In genomic region chr9:66919382-66919971, GRCm38 (mm10) we compare ENCODE assay signal across 8 mouse cellular contexts. TPM values are rescaled to one million over a fixed set of nuclear protein-coding genes. Genes with fewer than 3 reads are reported as not detected.
A peak's percentile ranks its signal among the peaks of the same experiment; 100 is the strongest.
DNase-seq lines count a peak whose midpoint lies in the region; ATAC-seq lines count a peak whose summit lies in the region.

Gene Rab8b, minus strand, starts transcription at chr9:66919687.

- DNase-seq in c-Kit-negative CD71-positive TER-119-positive erythroid progenitor cells, embryonic 14.5 days (ENCODE audit: low read depth, low spot score): peak; percentile 97
- DNase-seq in fibroblast of lung, adult 2 months (ENCODE audit: low read depth): peak; percentile 86
- peak; percentile 98 for DNase-seq in kidney, postnatal 14 days
- DNase-seq in liver, embryonic 13.5 days: peak; percentile 98
- peak; percentile 99 for DNase-seq in neural tube, embryonic 10.5 days (ENCODE audit: extremely low spot score, low spot score)

- no peaks in the 10 kb centered on the region for H3K36me3 ChIP-seq in heart, embryonic 14.5 days (ENCODE audit: control insufficient read depth, insufficient read depth, low read length)
- peaks cover 10% of the 10 kb centered on the region; the same call in 1 of the 2 replicates for H3K36me3 ChIP-seq in liver, embryonic 13.5 days
- H3K36me3 ChIP-seq in stomach, embryonic 16.5 days (ENCODE audit: control insufficient read depth, insufficient read depth, low read length): no peaks in the 10 kb centered on the region

- peaks cover 5 to 32% of the 10 kb centered on the region in 2 experiments for H3K4me1 ChIP-seq in heart, embryonic 14.5 days (ENCODE audit: control insufficient read depth in 2 of 2, insufficient read depth in 2 of 2, low read length in 2 of 2)
- peaks cover 59% of the 10 kb centered on the region for H3K4me1 ChIP-seq in liver, embryonic 13.5 days (replicated peaks)
- H3K4me1 ChIP-seq in stomach, embryonic 16.5 days (ENCODE audit: control insufficient read depth, insufficient read depth, low read length): peaks cover 18% of the 10 kb centered on the region

- peak; percentile 81 for ATAC-seq in CD4-positive, CD25-positive, alpha-beta regulatory T cell, adult 4 months
- peak; percentile 99 for ATAC-seq in heart, embryonic 14.5 days (ENCODE audit: insufficient number of reproducible peaks, insufficient read depth, low FRiP score, low read depth)
- ATAC-seq in liver, embryonic 13.5 days (ENCODE audit: low read depth): peak; percentile 91
- ATAC-seq in stomach, embryonic 16.5 days (ENCODE audit: insufficient read depth, low FRiP score): peak; percentile 99

- no peaks in the 10 kb centered on the region for H3K27me3 ChIP-seq in heart, embryonic 14.5 days (ENCODE audit: control insufficient read depth, insufficient read depth, low read length)
- no peaks in the 10 kb centered on the region for H3K27me3 ChIP-seq in liver, embryonic 13.5 days
- no peaks in the 10 kb centered on the region for H3K27me3 ChIP-seq in stomach, embryonic 16.5 days (ENCODE audit: control insufficient read depth, insufficient read depth, low read length)

- WGBS in heart, embryonic 14.5 days: under 1% methylated on average over 48 of the region's 49 CpGs
- 1% methylated on average over 49 of the region's 49 CpGs for WGBS in liver, embryonic 13.5 days (ENCODE audit: insufficient replicate concordance)
- WGBS in stomach, embryonic 16.5 days: under 1% methylated on average over 48 of the region's 49 CpGs

- H3K9ac ChIP-seq in heart, embryonic 14.5 days (ENCODE audit: low read length): peak within 1 kb of the TSS; percentile 92
- peak within 1 kb of the TSS; percentile 97 for H3K9ac ChIP-seq in liver, embryonic 13.5 days
- peak within 1 kb of the TSS; percentile 97 for H3K9ac ChIP-seq in stomach, embryonic 16.5 days (ENCODE audit: low read length)

- peak within 1 kb of the TSS; percentile 89 to 97 for H3K4me3 ChIP-seq in heart, embryonic 14.5 days (ENCODE audit: control insufficient read depth in 1 of 2, insufficient read depth in 1 of 2, low read depth in 1 of 2, low read length in 2 of 2)
- peak within 1 kb of the TSS; percentile 94 for H3K4me3 ChIP-seq in liver, embryonic 13.5 days (replicated peaks)
- peak within 1 kb of the TSS; percentile 99 for H3K4me3 ChIP-seq in stomach, embryonic 16.5 days (replicated peaks; ENCODE audit: low read length)

- H3K27ac ChIP-seq in heart, embryonic 14.5 days (replicated peaks in 1 of 2; ENCODE audit: control insufficient read depth in 1 of 2, insufficient read depth in 1 of 2, low read depth in 2 of 2, low read length in 2 of 2): peak within 1 kb of the TSS; percentile 79 to 89
- H3K27ac ChIP-seq in liver, embryonic 13.5 days: peak within 1 kb of the TSS; percentile 99
- H3K27ac ChIP-seq in stomach, embryonic 16.5 days (ENCODE audit: low read length): peak within 1 kb of the TSS; percentile 90

- no peaks in the 10 kb centered on the region for H3K9me3 ChIP-seq in heart, embryonic 14.5 days (ENCODE audit: control insufficient read depth, low read length)
- H3K9me3 ChIP-seq in liver, embryonic 13.5 days (replicated peaks): no peaks in the 10 kb centered on the region
- H3K9me3 ChIP-seq in stomach, embryonic 16.5 days (replicated peaks; ENCODE audit: control insufficient read depth, low read length): 0 out of 2 replicates have a peak, but pooled peaks cover 3% of the 10 kb centered on the region

- peak within 1 kb of the TSS; percentile 89 for H3K4me2 ChIP-seq in heart, embryonic 14.5 days (ENCODE audit: low read length)
- peak within 1 kb of the TSS; percentile 84 for H3K4me2 ChIP-seq in liver, embryonic 13.5 days
- peak within 1 kb of the TSS; percentile 83 for H3K4me2 ChIP-seq in stomach, embryonic 16.5 days (ENCODE audit: low read depth, low read length)

RNA-seq across cellular contexts. Expression of gene Rab8b, which starts in this region (rescaled TPM):
- 100 to 1,000 TPM; 138 to 179 TPM for polyA plus RNA-seq in CD4-positive, CD25-positive, alpha-beta regulatory T cell, adult 4 months (2017; shearing (Covaris generic))
- polyA plus RNA-seq in heart, embryonic 14.5 days (2014; fragmentation: Nextera tagmentation; extraction: Ambion mirVana): 16.7 and 18.9 TPM in 2 replicates
- 30.9 and 38.0 TPM in 2 replicates for polyA plus RNA-seq in liver, embryonic 13.5 days (2015; fragmentation: Nextera tagmentation; extraction: Ambion mirVana)
- polyA plus RNA-seq in stomach, embryonic 16.5 days (2015; fragmentation: Nextera tagmentation; extraction: Ambion mirVana): 27.4 and 28.6 TPM in 2 replicates

Comparison
In these comparisons a context has a peak if more than half of its experiments do, and no peak if none do; other contexts are left out.
1. Peak in every context shown above with its lines: DNase-seq, ATAC-seq, H3K4me3 ChIP-seq and H3K27ac ChIP-seq.